Mouse (Mus musculus): ENCODE measurements around the gene Slc18a3. TPM values are rescaled to one million over a fixed set of nuclear protein-coding genes. Genes with fewer than 3 reads are reported as not detected.
A peak's percentile ranks its signal among the peaks of the same experiment; 100 is the strongest.

Gene Slc18a3
- polyA plus RNA-seq (2015; fragmentation: Nextera tagmentation; extraction: Ambion mirVana) = not detected in 2 replicates

DNA sequence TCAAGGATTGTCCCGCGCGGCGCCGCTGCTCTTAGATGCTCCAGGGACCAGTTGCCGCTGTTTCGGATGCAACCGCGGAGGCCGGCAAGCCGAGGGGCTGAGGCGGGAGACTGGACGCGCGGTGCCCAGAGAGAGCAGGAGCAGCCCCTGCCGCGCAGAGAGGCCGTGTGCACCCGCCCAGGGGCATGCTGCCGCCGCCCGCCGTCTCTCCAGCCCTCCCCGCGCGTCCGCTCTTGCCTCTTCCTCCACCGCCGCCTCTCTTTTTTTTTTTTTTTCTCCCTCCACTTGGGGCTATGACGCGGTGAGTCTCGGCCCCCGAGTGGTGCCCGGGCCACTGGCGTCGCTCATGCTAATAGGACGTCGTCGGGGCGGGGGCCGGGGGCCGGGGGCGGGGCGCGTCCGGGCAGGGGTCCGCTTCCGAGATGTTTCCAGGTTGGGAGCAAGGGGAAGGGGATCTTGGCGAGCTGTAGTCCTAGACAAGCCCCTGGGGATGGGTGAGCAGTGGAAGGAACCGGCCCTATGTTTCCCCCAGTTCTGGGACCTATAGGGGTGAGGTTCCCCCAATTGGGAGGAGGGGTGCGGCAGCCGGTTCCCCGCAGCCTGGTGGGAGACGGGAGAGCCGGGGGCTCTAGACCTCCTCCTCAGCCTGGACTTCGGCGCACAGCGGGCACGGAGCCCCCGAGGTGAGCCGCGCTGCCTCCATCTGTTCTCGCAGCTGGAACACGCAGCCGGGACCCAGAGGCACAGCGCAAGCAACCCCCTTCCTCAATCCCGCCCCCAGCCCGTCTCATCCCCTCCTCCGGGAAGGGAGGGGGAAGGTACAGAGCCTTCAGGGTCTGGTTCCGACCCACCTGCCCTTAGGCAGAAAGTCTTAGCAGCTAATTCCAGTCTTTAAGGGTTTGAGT, at the start of gene Slc18a3:
TSS of gene Slc18a3 (minus strand) at position 250 of the 905 bp plus-strand sequence.
- H3K4me3 ChIP-seq (replicated peaks; ENCODE audit: low read depth, low read length) = peak within 1 kb of the TSS; percentile 16
- no peaks in the 10 kb centered on the region for H3K4me1 ChIP-seq (replicated peaks; ENCODE audit: insufficient read depth, low read length)
- under 1% methylated on average over 57 of the region's 70 CpGs for WGBS
- no peaks in the 10 kb centered on the region for H3K9me3 ChIP-seq (replicated peaks; ENCODE audit: low read length)
- no peak for TF ChIP-seq CTCF (IDR thresholded peaks at IDR 0.05; ENCODE audit: low read depth)
- ATAC-seq (replicated peaks; ENCODE audit: low FRiP score, low read depth) = no peak
- H3K9ac ChIP-seq (ENCODE audit: low read depth, low read length) = no peak within 1 kb of the TSS
- H3K27ac ChIP-seq = no peak within 1 kb of the TSS
- no peaks in the 10 kb centered on the region for H3K36me3 ChIP-seq (ENCODE audit: insufficient read depth, low read length)
- H3K4me2 ChIP-seq (ENCODE audit: low read length) = peak within 1 kb of the TSS; percentile 44
- DNase-seq (ENCODE audit: low spot score) = no peak
- peaks cover 80% of the 10 kb centered on the region for H3K27me3 ChIP-seq (ENCODE audit: insufficient read depth, low read length)

- DNase-seq (ENCODE audit: low spot score) = peak; percentile 97
- peak; percentile 97 for ATAC-seq (replicated peaks; ENCODE audit: low FRiP score, low read depth)
- Histone ChIP-seq H3K27ac (peak within 1 kb of the TSS; percentile 38; the same call in 1 of the 2 replicates), H3K9ac (ENCODE audit: low read depth, low read length) (peak within 1 kb of the TSS; percentile 68), H3K9me3 (replicated peaks; ENCODE audit: low read length) (no peaks in the 10 kb centered on the region), H3K27me3 (ENCODE audit: insufficient read depth, low read length) (no peaks in the 10 kb centered on the region), H3K4me1 (replicated peaks; ENCODE audit: insufficient read depth, low read length) (no peaks in the 10 kb centered on the region), H3K4me2 (ENCODE audit: low read length) (peak within 1 kb of the TSS; percentile 72), H3K36me3 (ENCODE audit: insufficient read depth, low read length) (peaks cover 7% of the 10 kb centered on the region; the same call in 1 of the 2 replicates), H3K4me3 (replicated peaks; ENCODE audit: low read depth, low read length) (peak within 1 kb of the TSS; percentile 62)
- whole genome bisulfite sequencing = under 1% methylated on average over 62 of the region's 62 CpGs
- peak; percentile 25; the same call in 1 of the 2 replicates for TF ChIP-seq CTCF (IDR thresholded peaks at IDR 0.05; ENCODE audit: low read depth)
Observed at GRCm38 (mm10) chr14:32513336-32514032, 48.8 kb upstream of the Slc18a3 start, which contains the start of gene Ercc6. Gene Ercc6, plus strand, starts transcription at chr14:32513521.

GRCm38 (mm10) chr14:32512912-32513311, 48.3 kb upstream of the Slc18a3 start:
- no peak for TF ChIP-seq CTCF (IDR thresholded peaks at IDR 0.05; ENCODE audit: low read depth)
- H3K4me3 ChIP-seq (replicated peaks; ENCODE audit: low read depth, low read length) = 0 out of 2 replicates have a peak overlapping the region, but pooled peaks have one; percentile 62
- 45% methylated on average over 9 of the region's 9 CpGs for WGBS
- ATAC-seq (replicated peaks; ENCODE audit: low FRiP score, low read depth) (0 out of 2 replicates have a peak, but pooled peaks have one; percentile 4), DNase-seq (ENCODE audit: low spot score) (no peak)
- peak overlapping the region; percentile 72; the same call in 1 of the 2 replicates for H3K4me2 ChIP-seq (ENCODE audit: low read length)
- H3K27me3 ChIP-seq (ENCODE audit: insufficient read depth, low read length) = no peaks in the 10 kb centered on the region
- H3K4me1 ChIP-seq (replicated peaks; ENCODE audit: insufficient read depth, low read length) = no peaks in the 10 kb centered on the region
- H3K9ac ChIP-seq (ENCODE audit: low read depth, low read length) = peak overlapping the region; percentile 68; the same call in 1 of the 2 replicates
- H3K36me3 ChIP-seq (ENCODE audit: insufficient read depth, low read length) = 0 out of 2 replicates have a peak, but pooled peaks cover 7% of the 10 kb centered on the region
- H3K9me3 ChIP-seq (replicated peaks; ENCODE audit: low read length) = no peaks in the 10 kb centered on the region
- H3K27ac ChIP-seq = no peak overlapping the region

DNA sequence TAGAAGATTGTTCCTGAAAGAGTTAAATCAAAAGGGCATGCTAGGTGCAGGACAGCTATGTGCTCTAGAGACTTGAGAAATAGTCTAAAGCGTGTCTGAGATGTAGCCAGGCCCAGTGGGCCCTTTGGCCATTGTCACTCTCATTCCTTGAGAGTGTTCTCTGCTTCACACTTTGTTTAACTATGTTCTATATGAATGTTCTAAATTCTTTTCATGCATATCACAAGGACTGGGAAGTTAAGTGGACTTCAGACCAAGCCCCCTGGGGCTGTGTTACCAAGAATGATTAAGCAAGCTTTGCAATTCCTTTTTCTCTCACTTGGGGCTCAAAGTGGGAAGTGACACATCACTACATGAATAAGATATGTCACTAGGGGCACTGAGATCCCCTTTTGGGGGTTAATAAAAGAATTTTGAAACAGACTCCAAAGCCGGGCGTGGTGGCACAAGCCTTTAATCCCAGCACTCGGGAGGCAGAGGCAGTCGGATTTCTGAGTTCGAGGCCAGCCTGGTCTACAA, 44.9 kb upstream of the Slc18a3 start:
- 81% methylated on average over 6 of the region's 6 CpGs for WGBS
- Histone ChIP-seq H3K27ac (no peak overlapping the region), H3K36me3 (ENCODE audit: insufficient read depth, low read length) (no peaks in the 10 kb centered on the region), H3K27me3 (ENCODE audit: insufficient read depth, low read length) (no peaks in the 10 kb centered on the region), H3K4me1 (replicated peaks; ENCODE audit: insufficient read depth, low read length) (no peaks in the 10 kb centered on the region), H3K9ac (ENCODE audit: low read depth, low read length) (no peak overlapping the region), H3K9me3 (replicated peaks; ENCODE audit: low read length) (no peaks in the 10 kb centered on the region), H3K4me2 (ENCODE audit: low read length) (no peak overlapping the region), H3K4me3 (replicated peaks; ENCODE audit: low read depth, low read length) (no peak overlapping the region)
- DNase-seq (ENCODE audit: low spot score) = no peak
- no peak for ATAC-seq (replicated peaks; ENCODE audit: low FRiP score, low read depth)
- no peak for TF ChIP-seq CTCF (IDR thresholded peaks at IDR 0.05; ENCODE audit: low read depth)

DNA sequence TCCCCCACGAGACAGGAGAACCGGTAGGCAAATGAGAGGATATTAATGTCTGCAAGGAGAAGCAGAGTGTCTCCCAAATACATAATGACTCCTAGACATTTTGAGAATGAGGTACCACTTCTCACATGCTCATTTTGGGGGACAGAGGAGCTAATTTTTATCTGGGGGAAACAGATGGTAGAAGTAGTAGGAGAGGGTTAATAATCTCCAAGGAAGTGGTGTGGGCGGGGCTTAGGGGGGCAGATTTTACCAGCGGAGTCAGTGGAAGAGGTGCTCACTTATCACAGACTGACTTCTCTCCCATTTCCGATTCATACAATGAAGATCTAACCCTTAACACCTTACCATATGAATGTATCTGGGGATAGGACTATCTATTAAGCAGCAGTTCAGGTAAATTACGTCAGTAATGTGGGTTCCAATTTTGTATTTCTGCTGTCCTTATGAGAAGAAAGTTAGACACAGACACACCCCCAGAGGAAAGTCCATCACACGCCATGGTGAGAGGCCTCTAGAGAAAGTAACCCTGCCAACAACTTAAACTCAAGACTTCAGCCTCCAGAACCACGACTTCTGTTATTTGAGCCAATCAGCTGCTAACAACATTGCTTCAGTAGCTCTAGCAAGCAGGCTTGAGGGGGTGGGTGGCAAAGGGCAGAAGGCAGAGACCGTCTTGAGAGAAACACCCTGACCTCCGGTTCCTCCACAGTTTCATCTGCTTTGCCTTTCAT, 43.6 kb upstream of the Slc18a3 start:
- Histone ChIP-seq H3K4me3 (replicated peaks; ENCODE audit: low read depth, low read length) (no peak overlapping the region), H3K36me3 (ENCODE audit: insufficient read depth, low read length) (no peaks in the 10 kb centered on the region), H3K27ac (no peak overlapping the region), H3K4me2 (ENCODE audit: low read length) (no peak overlapping the region), H3K4me1 (replicated peaks; ENCODE audit: insufficient read depth, low read length) (no peaks in the 10 kb centered on the region), H3K27me3 (ENCODE audit: insufficient read depth, low read length) (no peaks in the 10 kb centered on the region), H3K9ac (ENCODE audit: low read depth, low read length) (no peak overlapping the region), H3K9me3 (replicated peaks; ENCODE audit: low read length) (no peaks in the 10 kb centered on the region)
- 53% methylated on average over 10 of the region's 10 CpGs for WGBS
- no peak for ATAC-seq (replicated peaks; ENCODE audit: low FRiP score, low read depth)
- DNase-seq (ENCODE audit: low spot score) = no peak
- no peak for TF ChIP-seq CTCF (IDR thresholded peaks at IDR 0.05; ENCODE audit: low read depth)
